Comparison of ENCODE assay signal across 9 mouse cellular contexts in genomic region chr4:136696381-136696925, GRCm38 (mm10).
DNase-seq lines count a peak whose midpoint lies in the region; TF ChIP-seq lines count a peak whose summit lies in the region.
"Had no signal": no experiment of that assay in that cellular context is flagged by ENCODE, and none has a peak within 500 bp of the region (broad histone marks: within the 10 kb centered on the region; RNA-seq: fewer than 3 reads in every experiment).

No protein-coding gene starts in this region.

- 21% methylated on average over 5 of the region's 5 CpGs for WGBS in heart, adult 2 months
- WGBS in spleen, adult 2 months: 19% methylated on average over 5 of the region's 5 CpGs

- no peak overlapping the region for H3K27ac ChIP-seq in heart, adult 2 months
- no peak overlapping the region for H3K27ac ChIP-seq in gastrocnemius, adult 2 months
- no peak overlapping the region for H3K27ac ChIP-seq in spleen, adult 2 months (ENCODE audit: insufficient read depth, low read length)
- H3K27ac ChIP-seq: liver, embryonic 15.5 days had no signal

- H3K27me3 ChIP-seq in heart, adult 2 months (ENCODE audit: control insufficient read depth, insufficient read depth, low read length): no peaks in the 10 kb centered on the region
- no peaks in the 10 kb centered on the region for H3K27me3 ChIP-seq in spleen, adult 2 months (ENCODE audit: control insufficient read depth, insufficient read depth, low read length)
- H3K27me3 ChIP-seq: liver, embryonic 15.5 days had no signal

- TF ChIP-seq CTCF in heart, adult 2 months (IDR thresholded peaks at IDR 0.05): no peak; the same call in 1 of the 2 replicates
- peak; percentile 95; the same call in 1 of the 2 replicates for TF ChIP-seq CTCF in gastrocnemius, adult 2 months (IDR thresholded peaks at IDR 0.05)
- TF ChIP-seq CTCF in spleen, adult 2 months (IDR thresholded peaks at IDR 0.05; ENCODE audit: extremely low read depth, insufficient read depth, insufficient read length, insufficient replicate concordance): peak; percentile 81; the same call in 1 of the 2 replicates

- H3K9ac ChIP-seq in heart, adult 2 months (ENCODE audit: low read depth, low read length): no peak overlapping the region
- H3K9ac ChIP-seq: liver, embryonic 15.5 days had no signal

- no peaks in the 10 kb centered on the region for H3K4me1 ChIP-seq in heart, adult 2 months (ENCODE audit: control insufficient read depth, insufficient read depth, low read length)
- no peaks in the 10 kb centered on the region for H3K4me1 ChIP-seq in spleen, adult 2 months (ENCODE audit: control insufficient read depth, insufficient read depth, insufficient read length)
- H3K4me1 ChIP-seq: liver, embryonic 15.5 days had no signal

- no peaks in the 10 kb centered on the region for H3K36me3 ChIP-seq in heart, adult 2 months (ENCODE audit: control insufficient read depth, insufficient read depth, low read length)
- no peaks in the 10 kb centered on the region for H3K36me3 ChIP-seq in spleen, adult 2 months (ENCODE audit: control insufficient read depth, insufficient read depth, low read length)
- H3K36me3 ChIP-seq: liver, embryonic 15.5 days had no signal

- peak; percentile 24 to 67 for DNase-seq in heart, adult 2 months
- DNase-seq in heart, adult 11 months: no peak
- peak; percentile 36 for DNase-seq in Muller cell, postnatal 12 days (ENCODE audit: inconsistent ontology term)
- DNase-seq in cerebellum, adult 9-10 months: peak; percentile 77
- DNase-seq in gastrocnemius, adult 2 months: peak; percentile 60
- DNase-seq in kidney, postnatal 14 days: peak; percentile 66
- peak; percentile 68 for DNase-seq in lung, postnatal 10 days
- peak; percentile 3 to 26 for DNase-seq in spleen, adult 2 months (ENCODE audit: low read depth in 1 of 2, low spot score in 2 of 2)

- TF ChIP-seq POLR2A in heart, adult 2 months (IDR thresholded peaks at IDR 0.05; ENCODE audit: insufficient read depth, low read depth, low read length): no peak
- TF ChIP-seq POLR2A in spleen, adult 2 months (IDR thresholded peaks at IDR 0.05; ENCODE audit: low read depth, low read length): no peak

- intact Hi-C loops in heart, adult 2 months (cut with DNase I): loop anchor here (1.0 kb wide), 1 partner anchor 145 kb away; no protein-coding TSS in a partner anchor
- intact Hi-C loops in gastrocnemius, adult 2 months (cut with DNase I): loop anchor here (5.0 kb wide), 1 partner anchor 146 kb away; no protein-coding TSS in a partner anchor

- H3K79me2 ChIP-seq in heart, adult 2 months (replicated peaks; ENCODE audit: control insufficient read depth, insufficient read depth, low read length): no peaks in the 10 kb centered on the region

- H3K4me3 ChIP-seq in heart, adult 2 months: no peak overlapping the region
- H3K4me3 ChIP-seq in gastrocnemius, adult 2 months: no peak overlapping the region
- no peak overlapping the region for H3K4me3 ChIP-seq in spleen, adult 2 months (ENCODE audit: extremely low read depth, insufficient read depth, insufficient read length)
- H3K4me3 ChIP-seq: liver, embryonic 15.5 days had no signal

- TF ChIP-seq EP300 in heart, adult 2 months (IDR thresholded peaks at IDR 0.05; ENCODE audit: insufficient read depth, low read depth, low read length): no peak
